Mouse (Mus musculus) stomach, embryonic 16.5 days (tissue): ENCODE results near the gene Reck. TPM values are rescaled to one million over a fixed set of nuclear protein-coding genes. Genes with fewer than 3 reads are reported as not detected.

ENCODE experiments used
- ATAC-seq: fragments of 200-750 bp; cut with Nextera tagmentation; 2 replicates; pipeline ENCODE4 v1.8.0; 2017; ENCODE audit warnings: moderate number of reproducible peaks, moderate TSS enrichment; ENCODE audit not compliant: insufficient read depth, low FRiP score
- H3K27ac ChIP-seq: fragments of 300-500 bp; sonication (generic); 2 replicates; pipeline ENCODE4 v1.5.1; 2014; ENCODE audit warnings: low read length
- H3K27me3 ChIP-seq: fragments of 300-500 bp; sonication (generic); 2 replicates; pipeline ENCODE4 v1.6.1; 2014; ENCODE audit warnings: low read length, control low read depth, mixed read lengths; ENCODE audit not compliant: control insufficient read depth, insufficient read depth
- H3K36me3 ChIP-seq: fragments of 300-500 bp; sonication (generic); 2 replicates; pipeline ENCODE4 v1.6.1; 2014; ENCODE audit warnings: low read length; ENCODE audit not compliant: control insufficient read depth, insufficient read depth
- H3K4me1 ChIP-seq: fragments of 300-500 bp; sonication (generic); 2 replicates; pipeline ENCODE4 v1.6.1; 2014; ENCODE audit warnings: low read length, control low read depth, mixed read lengths; ENCODE audit not compliant: control insufficient read depth, insufficient read depth
- H3K4me2 ChIP-seq: fragments of 300-500 bp; sonication (generic); 2 replicates; pipeline ENCODE4 v1.6.1; 2014; ENCODE audit warnings: low read depth, low read length, mixed read lengths
- H3K4me3 ChIP-seq: fragments of 300-500 bp; sonication (generic); replicated peaks from 2 replicates; pipeline ENCODE4 v1.5.1; 2014; ENCODE audit warnings: mild to moderate bottlenecking, low read length
- H3K9ac ChIP-seq: fragments of 300-500 bp; sonication (generic); 2 replicates; pipeline ENCODE4 v1.6.1; 2014; ENCODE audit warnings: low read length
- H3K9me3 ChIP-seq: fragments of 300-500 bp; sonication (generic); replicated peaks from 2 replicates; pipeline ENCODE4 v1.6.1; 2016; ENCODE audit warnings: low read length, control low read depth; ENCODE audit not compliant: control insufficient read depth
- WGBS: fragments of 180-500 bp; shearing (Covaris S2); extraction: QIAGEN DNeasy Blood & Tissue Kit; methylation state at CpG from one replicate; pipeline ENCODE4 v1.1.7; 2014; 5-methylcytosine and 5-hydroxymethylcytosine counted together
- polyA plus RNA-seq: library from polyadenylated mRNA; unstranded; fragments of >200 nt; fragmentation: Nextera tagmentation; extraction: Ambion mirVana; gene quantifications from 2 replicates; pipeline ENCODE4 v1.2.1, GENCODE M21; 2015

Gene Reck
- polyA plus RNA-seq, 1 experiment from 2014 or later, result 23.8 TPM

DNA sequence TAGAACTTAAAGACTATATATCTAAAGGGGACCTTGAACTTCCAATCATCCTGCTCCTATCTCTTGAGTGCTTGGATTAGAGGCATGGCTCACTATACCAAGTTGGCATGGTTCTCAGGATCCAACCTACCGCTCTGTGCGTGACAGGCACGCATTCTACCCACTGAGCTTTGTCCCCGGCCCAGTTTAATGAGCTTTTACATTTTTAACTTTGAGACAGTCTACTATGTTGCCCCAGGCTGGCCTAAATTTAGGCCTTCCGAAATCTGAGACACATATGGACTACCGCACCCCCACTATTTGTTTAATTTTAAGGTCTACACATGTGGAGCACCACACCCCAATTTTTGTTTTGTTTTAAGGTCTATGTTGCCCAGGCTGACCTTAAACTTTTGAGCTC is 105.5 kb downstream of the Reck start:
- Histone ChIP-seq H3K4me2 (no peak overlapping the region), H3K9me3 (no peaks in the 10 kb centered on the region), H3K9ac (no peak overlapping the region), H3K36me3 (no peaks in the 10 kb centered on the region), H3K27ac (no peak overlapping the region), H3K4me1 (peaks cover 18% of the 10 kb centered on the region; the same call in 1 of the 2 replicates), H3K27me3 (no peaks in the 10 kb centered on the region), H3K4me3 (no peak overlapping the region)
- no peak for ATAC-seq
- WGBS, result 95% methylated on average over 6 of the region's 6 CpGs

DNA sequence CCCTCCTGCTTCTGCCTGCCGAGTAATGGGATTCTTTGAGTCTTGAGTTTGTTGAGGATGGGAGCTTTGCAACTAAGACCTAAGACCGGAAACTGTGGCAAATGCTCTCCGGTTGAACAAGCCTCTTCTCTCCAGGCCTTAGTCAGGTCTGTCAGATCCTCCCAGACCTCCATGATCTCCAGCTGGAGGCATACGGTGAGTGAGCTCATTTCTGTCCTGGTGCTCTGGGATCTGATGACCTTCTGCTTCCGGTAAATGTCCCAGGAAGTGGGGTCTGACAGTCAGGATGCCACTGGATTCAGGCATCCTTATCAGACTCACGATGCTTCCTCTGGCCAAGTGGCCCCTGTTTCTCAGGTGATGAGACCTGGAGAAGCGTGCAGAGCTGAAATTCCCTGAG is 105.9 kb downstream of the Reck start:
- Histone ChIP-seq H3K4me1 (peaks cover 18% of the 10 kb centered on the region; the same call in 1 of the 2 replicates), H3K9ac (no peak overlapping the region), H3K9me3 (no peaks in the 10 kb centered on the region), H3K27me3 (no peaks in the 10 kb centered on the region), H3K36me3 (no peaks in the 10 kb centered on the region), H3K4me3 (no peak overlapping the region), H3K27ac (no peak overlapping the region), H3K4me2 (no peak overlapping the region)
- ATAC-seq, result no peak
- 78% methylated on average over 7 of the region's 7 CpGs for WGBS

DNA sequence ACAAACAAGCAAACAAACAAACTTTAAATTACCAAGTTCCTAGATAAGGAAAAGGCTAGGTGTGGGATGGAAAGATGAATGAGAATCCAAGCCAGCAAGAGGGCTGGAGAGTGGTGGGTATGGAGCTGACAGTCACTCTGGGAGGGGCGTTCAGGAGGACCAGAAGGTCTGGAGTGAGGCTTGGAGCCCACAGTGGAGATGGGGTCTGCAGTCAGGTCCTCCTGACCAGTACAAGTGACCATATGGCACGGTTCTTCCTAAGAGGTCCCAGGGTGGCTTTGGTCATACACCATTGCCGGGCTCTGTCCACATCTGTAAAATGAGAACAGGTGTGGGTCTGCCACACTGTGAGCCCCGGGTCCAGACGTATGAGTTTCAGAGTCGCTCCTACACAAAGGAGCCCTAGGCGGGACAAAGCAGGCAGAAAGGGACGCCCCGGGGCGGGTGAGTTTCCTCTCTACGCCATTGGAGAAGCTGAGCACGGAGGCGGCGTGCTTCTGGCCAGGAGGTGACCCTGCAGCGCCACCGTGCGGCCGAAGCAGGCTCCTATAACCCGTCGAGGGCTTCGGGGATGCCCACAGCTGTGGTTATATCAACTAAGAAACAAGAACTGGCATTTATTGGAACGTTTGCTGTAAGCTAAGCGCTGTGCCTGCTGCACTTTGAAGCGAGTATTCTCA is 106.9 kb downstream of the Reck start:
- Histone ChIP-seq H3K27ac (no peak overlapping the region; the same call in 1 of the 2 replicates), H3K9ac (peak overlapping the region; percentile 75), H3K9me3 (no peaks in the 10 kb centered on the region), H3K27me3 (no peaks in the 10 kb centered on the region), H3K4me3 (peak overlapping the region; percentile 43), H3K4me2 (peak overlapping the region; percentile 73), H3K4me1 (peaks cover 18% of the 10 kb centered on the region; the same call in 1 of the 2 replicates), H3K36me3 (no peaks in the 10 kb centered on the region)
- ATAC-seq, result peak; percentile 92
- whole genome bisulfite sequencing, result under 1% methylated on average over 24 of the region's 24 CpGs

DNA sequence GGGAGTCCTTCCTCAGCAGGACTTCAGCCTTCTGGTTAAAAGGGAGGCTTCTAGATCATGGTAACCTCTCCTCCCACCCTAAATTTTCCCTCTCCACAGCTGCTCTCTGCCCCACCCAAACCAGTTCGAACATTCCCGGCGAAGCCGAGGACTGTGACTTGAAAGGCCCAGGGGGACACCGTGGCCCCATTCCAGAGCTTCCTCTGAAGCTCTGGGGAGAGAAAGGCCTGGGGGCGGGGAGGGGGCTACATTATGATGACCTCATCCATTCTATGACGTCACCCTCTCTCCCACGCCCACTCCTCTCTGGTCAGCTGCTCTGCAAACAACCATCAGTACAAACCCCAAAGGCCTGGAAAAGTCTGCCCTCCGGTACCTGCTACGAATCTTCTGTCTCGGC is 107.9 kb downstream of the Reck start, which contains the start of gene Ccin:
TSS of gene Ccin (plus strand) at position 303 of the 400 bp plus-strand sequence.
- Histone ChIP-seq H3K9me3 (no peaks in the 10 kb centered on the region), H3K4me2 (peak within 1 kb of the TSS; percentile 73), H3K4me1 (peaks cover 18% of the 10 kb centered on the region; the same call in 1 of the 2 replicates), H3K27ac (no peak within 1 kb of the TSS), H3K9ac (peak within 1 kb of the TSS; percentile 75), H3K27me3 (no peaks in the 10 kb centered on the region), H3K4me3 (peak within 1 kb of the TSS; percentile 43), H3K36me3 (no peaks in the 10 kb centered on the region)
- 69% methylated on average over 11 of the region's 11 CpGs for WGBS
- ATAC-seq, result no peak

DNA sequence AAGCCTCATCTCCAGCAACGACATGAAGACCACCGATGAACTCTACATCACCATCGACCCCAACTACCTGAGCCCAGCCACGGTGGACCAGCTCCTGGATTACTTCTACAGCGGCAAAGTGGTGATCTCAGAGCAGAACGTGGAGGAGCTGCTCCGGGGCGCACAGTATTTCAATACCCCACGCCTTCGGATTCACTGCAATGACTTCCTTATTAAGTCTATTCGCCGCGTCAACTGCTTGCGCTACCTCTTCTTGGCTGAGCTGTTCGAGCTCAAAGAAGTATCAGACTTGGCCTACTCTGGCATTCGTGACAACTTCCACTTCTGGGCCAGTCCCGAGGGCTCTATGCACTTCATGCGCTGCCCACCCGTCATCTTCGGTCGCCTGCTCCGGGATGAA is 108.4 kb downstream of the Reck start:
- H3K9me3 ChIP-seq, result no peaks in the 10 kb centered on the region
- no peaks in the 10 kb centered on the region for H3K36me3 ChIP-seq
- H3K9ac ChIP-seq, result no peak overlapping the region
- WGBS, result 89% methylated on average over 22 of the region's 22 CpGs
- no peak overlapping the region for H3K4me3 ChIP-seq
- no peak for ATAC-seq
- H3K27me3 ChIP-seq, result no peaks in the 10 kb centered on the region
- no peak overlapping the region for H3K27ac ChIP-seq
- no peak overlapping the region for H3K4me2 ChIP-seq
- peaks cover 13% of the 10 kb centered on the region; the same call in 1 of the 2 replicates for H3K4me1 ChIP-seq

DNA sequence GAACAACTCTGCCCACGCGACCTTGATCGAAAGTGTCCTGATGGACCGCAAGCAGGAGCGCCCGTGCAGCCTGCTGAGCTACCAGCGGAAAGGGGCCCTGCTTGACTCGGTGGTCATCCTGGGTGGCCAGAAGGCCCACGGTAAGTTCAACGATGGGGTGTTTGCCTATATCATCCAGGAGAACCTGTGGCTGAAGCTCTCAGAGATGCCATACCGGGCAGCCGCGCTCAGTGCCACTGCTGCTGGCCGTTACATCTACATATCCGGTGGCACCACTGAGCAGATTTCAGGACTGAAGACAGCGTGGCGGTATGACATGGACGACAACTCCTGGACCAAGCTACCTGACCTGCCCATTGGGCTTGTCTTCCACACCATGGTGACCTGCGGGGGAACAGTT is 109.0 kb downstream of the Reck start:
- no peaks in the 10 kb centered on the region for H3K27me3 ChIP-seq
- H3K9me3 ChIP-seq, result no peaks in the 10 kb centered on the region
- H3K4me1 ChIP-seq, result peaks cover 7% of the 10 kb centered on the region; the same call in 1 of the 2 replicates
- H3K4me2 ChIP-seq, result no peak overlapping the region
- no peak overlapping the region for H3K27ac ChIP-seq
- H3K36me3 ChIP-seq, result no peaks in the 10 kb centered on the region
- H3K4me3 ChIP-seq, result no peak overlapping the region
- no peak for ATAC-seq
- no peak overlapping the region for H3K9ac ChIP-seq
- WGBS, result 90% methylated on average over 19 of the region's 19 CpGs

DNA sequence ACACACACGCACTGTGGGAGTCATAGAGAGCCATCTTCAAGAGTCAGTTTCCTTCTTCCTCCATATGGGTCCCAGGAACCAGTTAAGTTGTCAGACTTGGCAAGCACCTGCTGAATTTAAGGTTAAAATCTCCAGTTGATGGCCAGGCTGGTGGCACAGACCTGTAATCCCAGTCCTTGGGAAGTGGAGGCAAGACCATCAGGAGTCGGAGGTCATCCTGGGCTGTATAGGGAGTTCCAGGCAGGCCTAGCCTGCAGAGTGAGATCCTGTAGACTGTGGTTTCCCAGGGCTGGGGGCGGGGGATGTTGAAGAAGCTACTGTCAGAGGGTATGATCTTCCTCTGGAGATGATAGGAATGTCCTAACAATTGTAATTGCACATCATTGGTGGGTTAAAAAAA is 113.6 kb downstream of the Reck start:
- WGBS, result 90% methylated on average over 3 of the region's 3 CpGs
- H3K27ac ChIP-seq, result no peak overlapping the region
- no peaks in the 10 kb centered on the region for H3K27me3 ChIP-seq

DNA sequence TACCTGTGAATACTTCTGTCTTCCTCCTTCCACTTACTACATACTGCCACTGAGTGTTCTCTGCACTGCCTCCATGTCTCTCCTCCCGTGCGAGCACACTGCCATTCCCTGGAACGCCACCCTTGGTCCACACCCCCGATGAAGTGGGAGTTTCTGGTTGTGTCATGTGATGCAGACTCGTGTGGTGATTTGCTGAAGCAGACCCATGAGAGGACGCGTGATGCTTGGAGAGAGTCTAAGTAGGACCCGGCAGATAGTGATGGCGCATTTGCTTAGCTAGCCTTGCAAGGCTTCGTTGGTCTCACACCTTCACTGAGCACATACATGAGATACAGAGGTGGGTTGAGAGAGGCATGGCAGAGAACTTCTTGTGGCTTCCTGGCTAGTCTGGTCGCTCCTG is 117.7 kb downstream of the Reck start:
- Histone ChIP-seq H3K4me1 (no peaks in the 10 kb centered on the region), H3K27me3 (no peaks in the 10 kb centered on the region), H3K36me3 (no peaks in the 10 kb centered on the region), H3K9me3 (no peaks in the 10 kb centered on the region), H3K27ac (no peak overlapping the region), H3K4me2 (no peak overlapping the region), H3K9ac (no peak overlapping the region), H3K4me3 (no peak overlapping the region)
- ATAC-seq, result no peak
- WGBS, result 90% methylated on average over 11 of the region's 11 CpGs

More for the DNA sequence above, 113.6 kb downstream of the Reck start:
- H3K9me3 ChIP-seq, result no peaks in the 10 kb centered on the region
- H3K4me1 ChIP-seq, result no peaks in the 10 kb centered on the region
- H3K9ac ChIP-seq, result no peak overlapping the region
- H3K4me2 ChIP-seq, result no peak overlapping the region
- no peak for ATAC-seq
- H3K4me3 ChIP-seq, result no peak overlapping the region
- H3K36me3 ChIP-seq, result no peaks in the 10 kb centered on the region

DNA sequence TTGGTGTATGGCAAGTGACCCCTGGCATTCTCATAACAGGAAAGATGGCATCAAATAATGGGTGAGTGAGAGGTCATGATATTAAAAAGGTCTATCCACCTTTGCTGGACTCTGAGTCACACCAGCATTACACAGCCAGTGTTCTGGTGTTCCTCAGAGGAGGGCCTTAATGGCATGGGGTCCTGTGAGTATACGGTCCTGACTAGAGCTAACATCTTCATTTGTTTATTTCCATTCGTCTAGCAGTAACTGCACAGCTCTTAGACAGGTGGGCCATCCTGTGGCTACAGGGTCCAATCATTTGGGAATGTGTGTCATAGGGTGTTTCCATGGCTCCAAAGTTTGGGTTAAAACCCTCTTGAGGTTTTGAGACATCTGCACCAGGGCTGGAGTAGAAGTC is 119.0 kb downstream of the Reck start:
- no peaks in the 10 kb centered on the region for H3K9me3 ChIP-seq
- no peaks in the 10 kb centered on the region for H3K4me1 ChIP-seq
- no peak overlapping the region for H3K4me2 ChIP-seq
- no peak overlapping the region for H3K27ac ChIP-seq
- ATAC-seq, result no peak
- no peaks in the 10 kb centered on the region for H3K27me3 ChIP-seq
- no peak overlapping the region for H3K4me3 ChIP-seq
- WGBS, result 66% methylated on average over 2 of the region's 2 CpGs
- no peaks in the 10 kb centered on the region for H3K36me3 ChIP-seq
- H3K9ac ChIP-seq, result no peak overlapping the region
